Mouse (Mus musculus): Measurements from ENCODE around the gene Bmp8a.
"Not testable (repeated sequence)": the region's sequence is repeated elsewhere in the genome, so short reads cannot be mapped to it uniquely, and the experiment has no call there.

Bmp8a gene

DNA sequence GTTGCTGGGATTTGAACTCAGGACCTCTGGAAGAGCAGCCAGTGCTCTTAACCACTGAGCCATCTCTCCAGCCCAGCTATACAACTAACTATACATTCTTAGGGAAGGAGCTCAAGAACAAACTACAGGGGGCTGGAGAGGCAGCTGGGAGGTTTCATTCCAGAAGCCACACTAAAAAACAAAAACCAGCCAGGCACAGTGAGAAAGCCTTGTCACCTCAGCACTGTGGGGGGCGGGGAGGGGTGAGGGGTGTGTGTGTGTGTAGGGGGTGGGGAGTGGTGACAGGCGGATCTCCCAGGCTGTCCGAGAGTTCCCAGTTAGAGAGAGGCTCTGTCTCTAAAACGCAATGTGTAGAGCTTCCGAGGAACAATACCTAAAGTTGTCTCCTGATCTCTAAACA lies 11.7 kb downstream of the Bmp8a start:
- CTCF ChIA-PET: interaction anchor here (0.6 kb wide), 1 partner anchor 14 kb away, joined by 7 read pairs; no protein-coding TSS in a partner anchor

DNA sequence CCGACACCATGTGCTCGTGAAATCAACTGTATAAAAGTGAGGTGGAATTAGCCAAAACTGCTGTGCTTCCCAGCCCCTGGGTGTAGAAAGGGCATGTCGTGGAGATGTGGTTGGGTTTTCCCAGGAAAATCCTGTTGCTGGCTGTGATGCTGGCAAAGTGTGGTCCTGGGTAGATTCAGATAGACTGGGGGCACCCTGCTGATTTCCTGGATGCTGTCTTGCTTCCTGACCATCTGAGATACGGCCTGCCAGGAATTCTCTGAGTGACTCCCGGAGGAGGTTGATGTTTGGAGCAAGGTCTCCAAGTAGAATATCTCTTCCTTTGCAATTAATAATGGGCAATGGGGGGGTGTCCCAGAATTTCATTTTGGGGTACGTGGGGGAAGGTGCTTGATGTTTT lies 14.1 kb downstream of the Bmp8a start:
- CTCF ChIA-PET: no interaction called here

DNA sequence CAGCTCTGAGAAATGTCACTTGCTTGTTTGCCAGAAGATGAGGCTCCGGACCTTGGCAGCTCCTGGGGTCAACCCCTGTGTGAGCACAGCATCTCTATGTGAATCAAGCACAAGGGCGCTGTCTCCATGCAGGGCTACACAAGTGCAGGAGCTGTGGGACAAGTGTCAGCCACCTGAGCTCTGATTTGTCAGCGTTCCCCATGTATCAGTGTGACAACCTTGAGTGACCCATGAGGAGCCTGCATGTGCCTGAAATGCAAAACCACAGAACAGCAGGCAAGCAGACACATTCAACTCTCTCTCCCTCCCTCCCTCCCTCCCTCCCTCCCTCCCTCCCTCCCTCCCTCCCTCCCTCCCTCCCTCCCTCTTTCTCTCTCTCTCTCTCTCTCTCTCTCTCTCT lies 15.4 kb downstream of the Bmp8a start:
- CTCF ChIA-PET: no interaction called here

DNA sequence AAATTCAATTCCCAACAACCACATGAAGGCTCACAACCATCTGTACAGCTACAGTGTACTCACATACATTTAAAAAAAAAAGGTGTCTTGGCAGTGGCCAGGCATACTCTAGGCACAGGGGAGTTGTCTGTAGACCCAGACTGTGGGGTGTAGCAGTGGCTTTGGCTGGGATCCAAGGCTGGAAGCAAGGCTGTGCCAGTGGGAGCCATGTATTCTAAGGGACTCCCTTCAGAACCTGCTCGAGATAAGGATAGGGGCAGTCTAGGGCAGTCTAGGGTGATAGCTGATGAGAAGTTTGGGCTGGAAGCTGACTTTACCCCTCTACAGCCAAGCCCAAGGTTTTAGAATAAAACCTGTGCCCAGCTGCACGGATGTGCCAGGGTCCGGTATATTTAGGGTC lies 17.0 kb downstream of the Bmp8a start:
- CTCF ChIA-PET: no interaction called here

DNA sequence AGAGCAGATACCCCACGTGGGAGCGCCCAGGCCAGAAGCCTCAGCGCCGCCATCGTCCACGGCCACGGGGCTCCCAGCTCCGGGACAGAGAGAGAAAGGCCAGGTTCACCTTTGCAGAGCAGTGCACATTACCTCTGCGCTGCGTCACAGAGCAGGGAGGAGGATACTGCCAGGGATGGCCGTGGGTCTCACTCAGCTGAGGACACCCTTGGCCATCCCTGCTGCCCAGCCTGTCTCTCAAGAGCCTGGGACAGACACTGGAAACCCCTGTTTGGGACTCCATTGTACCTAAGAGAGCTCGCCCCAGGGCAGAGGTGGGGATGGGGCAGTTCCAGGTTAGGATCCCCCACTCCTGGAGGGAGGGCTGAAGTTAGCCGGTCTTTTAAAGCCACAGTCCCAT lies 19.5 kb downstream of the Bmp8a start, which contains the start of gene Oxct2a:
Gene Oxct2a (minus strand): TSS at position 101 of the 400 bp plus-strand sequence.
- CTCF ChIA-PET: no interaction called here

DNA sequence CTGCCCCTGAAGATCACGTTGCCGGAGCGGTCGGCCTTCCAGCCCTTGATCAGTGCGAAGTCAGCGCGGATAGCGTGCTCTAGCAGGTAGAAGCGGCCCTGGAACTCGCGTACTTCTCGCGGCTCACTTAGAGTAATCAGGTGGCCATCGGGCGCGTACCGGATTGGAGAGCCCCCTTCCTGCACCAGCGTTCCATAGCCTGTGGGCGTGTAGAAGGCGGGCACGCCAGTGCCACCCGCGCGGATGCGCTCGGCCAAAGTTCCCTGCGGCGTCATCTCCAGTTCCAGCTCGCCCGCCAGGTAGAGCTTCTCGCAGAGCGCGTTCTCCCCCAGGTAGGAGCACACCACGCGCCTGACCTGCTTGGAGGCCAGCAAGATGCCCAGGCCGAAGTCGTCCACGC lies 20.1 kb downstream of the Bmp8a start:
- CTCF ChIA-PET: not testable (repeated sequence)

DNA sequence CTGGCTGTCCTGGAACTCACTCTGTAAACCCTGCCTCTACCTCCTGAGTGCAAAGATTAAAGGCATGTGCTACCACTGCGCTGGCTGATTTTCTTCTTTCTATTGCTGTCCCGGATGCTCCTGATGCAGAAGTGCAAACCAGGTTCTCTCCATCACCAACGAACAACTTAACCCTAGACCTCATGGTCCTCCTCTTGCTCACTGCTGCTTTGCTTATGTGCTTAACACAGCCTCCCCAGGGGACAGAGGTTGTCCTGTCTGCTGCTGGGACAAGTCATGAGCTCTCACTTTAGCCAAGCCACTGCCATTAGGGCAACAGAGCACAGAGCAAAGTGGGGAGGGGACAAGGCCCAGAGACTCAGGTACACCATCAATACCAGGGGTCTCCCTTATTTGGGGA lies 28.6 kb downstream of the Bmp8a start:
- CTCF ChIA-PET: no interaction called here

DNA sequence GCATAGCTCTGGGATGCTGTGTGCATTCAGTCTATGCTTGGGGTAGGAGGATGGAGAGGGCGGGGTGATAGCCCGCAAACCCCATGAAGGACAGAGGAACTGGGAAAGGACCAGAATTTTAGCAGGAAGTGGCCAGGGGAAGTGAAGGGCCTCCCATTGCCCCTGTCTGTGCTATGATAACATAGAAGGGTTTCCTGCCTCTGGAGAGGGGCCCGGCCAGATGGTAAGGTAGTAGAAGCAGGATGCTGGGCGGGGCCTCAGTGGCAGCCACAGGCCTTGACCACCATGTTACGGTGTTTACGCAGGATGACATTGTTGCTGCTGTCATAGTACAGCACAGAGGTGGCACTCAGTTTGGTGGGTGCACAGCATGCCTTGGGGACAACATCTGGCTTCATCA lies 30.0 kb downstream of the Bmp8a start:
- CTCF ChIA-PET: no interaction called here

DNA sequence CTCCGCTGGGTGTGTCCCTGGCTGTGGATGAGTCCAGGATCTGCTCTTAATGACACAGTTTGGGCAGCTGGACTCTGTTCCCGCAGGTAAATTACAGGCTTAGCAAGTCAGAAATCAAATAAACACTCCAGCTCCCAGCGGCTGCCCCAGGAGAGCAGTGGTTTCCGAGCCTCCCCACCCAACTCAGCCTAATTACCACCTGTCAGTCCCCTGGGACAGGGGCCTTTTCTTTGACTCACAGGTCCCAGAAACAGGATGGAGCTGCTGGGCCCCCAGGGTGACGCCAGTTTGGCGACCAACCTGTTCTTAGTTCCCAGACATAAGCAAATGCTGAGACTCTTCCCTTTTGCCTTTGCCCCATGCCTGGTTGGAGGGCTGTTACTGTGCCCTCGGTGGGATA lies 31.2 kb downstream of the Bmp8a start:
- CTCF ChIA-PET: no interaction called here

DNA sequence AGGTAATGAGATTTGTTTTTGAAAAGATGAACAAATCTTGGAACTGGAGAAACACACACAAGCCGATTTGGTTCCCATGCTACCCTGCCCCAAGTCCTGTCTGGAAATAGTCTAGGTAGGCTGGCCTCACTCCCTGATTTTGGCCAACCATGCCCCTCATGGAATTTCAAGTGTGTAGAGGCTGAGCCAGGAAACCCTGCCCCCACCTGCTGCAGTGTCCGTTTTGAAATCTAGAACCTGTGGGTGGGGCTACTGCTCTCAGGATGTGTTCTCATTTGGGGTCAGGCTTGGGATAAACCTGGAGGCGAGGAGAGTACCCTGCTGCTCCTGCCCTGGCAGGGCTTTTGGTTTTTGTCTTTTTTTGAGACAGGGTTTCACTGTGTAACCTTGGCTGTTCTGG lies 34.8 kb downstream of the Bmp8a start:
- CTCF ChIA-PET: no interaction called here

DNA sequence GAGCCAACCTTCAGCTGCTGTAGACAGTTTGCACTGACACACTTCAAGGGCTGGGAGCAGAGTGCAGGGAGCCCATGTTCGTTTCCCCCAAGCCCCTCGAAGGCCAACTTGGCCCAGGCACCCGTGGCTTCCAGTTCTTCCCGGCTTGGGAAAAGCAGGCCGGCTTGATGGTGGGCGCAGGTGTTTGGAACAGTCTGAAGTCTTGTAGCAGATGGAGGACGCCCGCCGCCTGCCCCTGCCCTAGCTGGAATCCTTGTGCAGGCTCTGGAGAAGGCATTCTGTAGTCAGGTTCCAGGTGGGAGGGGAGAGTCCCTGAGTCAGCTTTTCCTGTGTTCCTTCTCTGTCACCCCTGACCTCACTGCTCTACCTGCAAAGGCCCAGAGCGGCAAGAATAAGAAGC lies 36.1 kb downstream of the Bmp8a start:
- CTCF ChIA-PET: no interaction called here

DNA sequence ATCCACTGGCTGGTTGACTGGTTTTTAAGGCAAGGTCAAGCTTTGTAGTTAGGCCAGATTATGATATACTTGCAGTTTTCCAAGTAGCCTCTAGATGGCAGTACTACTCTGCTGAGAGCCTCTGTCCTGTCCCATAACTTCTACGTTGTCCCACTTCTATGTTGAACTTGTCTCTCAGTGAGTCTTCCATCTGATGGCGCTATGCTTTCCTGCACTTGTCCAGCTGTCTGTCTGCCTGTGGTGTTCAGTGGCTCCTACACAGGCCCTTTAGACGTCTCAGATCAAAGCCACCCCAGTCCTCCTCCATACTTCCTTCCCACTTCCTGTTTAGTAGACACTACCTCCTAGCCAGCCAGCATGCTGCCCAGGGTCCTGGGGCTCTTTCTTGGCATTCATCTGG lies 37.3 kb downstream of the Bmp8a start:
- CTCF ChIA-PET: no interaction called here

DNA sequence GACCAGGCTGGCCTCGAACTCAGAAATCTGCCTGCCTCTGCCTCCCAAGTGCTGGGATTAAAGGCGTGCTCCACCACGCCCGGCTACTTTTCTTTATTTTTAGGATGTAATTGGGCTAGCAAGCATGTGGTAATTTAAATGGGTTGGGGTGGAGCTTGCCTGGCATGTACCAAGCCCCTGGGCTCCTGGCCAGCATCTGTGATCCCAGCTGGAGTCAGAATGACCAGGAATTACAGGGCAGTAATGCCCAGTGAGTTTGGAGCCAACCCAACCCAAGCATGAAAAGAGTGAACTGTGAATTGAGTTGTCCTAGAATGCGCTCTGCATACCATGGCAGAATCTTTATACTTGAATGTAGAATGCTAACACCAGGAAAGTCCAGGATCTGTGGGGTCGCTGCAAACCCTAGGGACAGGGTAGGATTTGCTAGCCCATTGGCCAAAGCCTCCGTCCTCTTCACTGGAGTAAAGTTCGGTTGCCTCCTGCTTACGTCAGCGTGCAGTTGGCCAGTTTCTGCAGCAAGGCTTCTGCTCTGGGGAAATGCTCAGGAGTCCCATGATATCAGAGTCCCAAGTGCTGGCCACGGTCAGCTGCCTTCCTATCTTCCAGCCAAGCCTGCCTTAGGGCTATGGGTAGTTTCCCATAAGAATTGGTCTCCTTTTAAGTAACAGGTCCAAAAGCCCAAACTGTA lies 43.9 kb downstream of the Bmp8a start:
- CTCF ChIA-PET: no interaction called here

DNA sequence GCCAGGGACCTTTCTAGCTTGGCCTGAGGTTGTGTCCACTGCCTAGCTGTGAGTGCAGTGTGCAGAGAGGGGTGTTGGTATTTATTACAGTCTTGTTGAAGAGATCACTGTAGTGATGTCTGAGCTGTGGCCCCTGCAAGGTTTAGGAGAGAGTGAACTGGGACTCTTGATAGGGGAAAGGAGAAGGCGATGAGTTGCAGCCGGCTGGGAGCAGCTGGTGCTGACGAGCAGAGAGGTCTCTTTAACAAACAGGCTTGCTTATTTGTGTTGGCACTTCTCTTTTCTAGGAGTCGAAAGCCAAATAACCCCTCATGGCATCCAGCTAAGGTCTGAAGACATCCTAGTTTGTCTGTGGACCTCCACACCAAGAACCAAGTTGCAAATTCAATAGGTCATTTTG lies 44.8 kb downstream of the Bmp8a start:
- CTCF ChIA-PET: no interaction called here

DNA sequence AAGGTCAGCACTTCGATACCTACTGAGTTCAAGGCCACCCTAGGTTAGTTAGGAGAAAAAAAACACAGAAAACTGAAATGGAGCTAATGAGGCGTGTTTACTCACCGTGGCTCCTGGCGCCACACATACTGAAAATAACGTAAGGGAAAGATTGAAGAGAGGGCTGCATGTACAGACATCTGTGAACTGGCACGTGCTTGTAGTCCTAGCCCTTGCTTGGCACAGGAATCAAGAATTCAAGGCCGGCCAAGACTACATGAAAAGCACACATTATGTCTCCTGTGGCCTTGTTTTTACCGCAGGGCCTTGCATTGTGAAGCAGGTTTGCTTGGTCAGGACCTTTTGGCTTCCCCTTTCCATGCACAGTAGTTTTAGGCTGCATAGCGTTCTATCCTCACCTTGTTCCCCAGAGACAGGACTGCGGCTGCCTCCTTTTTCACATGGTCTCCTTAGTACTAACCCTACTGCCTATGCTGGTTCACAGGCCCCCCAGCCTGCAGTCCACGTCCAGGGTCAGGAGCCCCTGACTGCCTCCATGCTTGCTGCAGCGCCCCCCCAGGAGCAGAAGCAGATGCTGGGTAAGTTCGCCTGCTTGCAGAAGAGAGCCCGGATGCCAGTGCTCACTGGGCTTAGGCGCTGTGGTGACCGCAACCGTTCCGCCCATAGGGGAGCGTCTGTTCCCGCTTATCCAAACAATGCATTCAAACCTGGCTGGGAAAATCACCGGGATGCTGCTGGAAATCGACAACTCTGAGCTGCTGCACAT lies 45.7 kb downstream of the Bmp8a start:
- CTCF ChIA-PET: no interaction called here

DNA sequence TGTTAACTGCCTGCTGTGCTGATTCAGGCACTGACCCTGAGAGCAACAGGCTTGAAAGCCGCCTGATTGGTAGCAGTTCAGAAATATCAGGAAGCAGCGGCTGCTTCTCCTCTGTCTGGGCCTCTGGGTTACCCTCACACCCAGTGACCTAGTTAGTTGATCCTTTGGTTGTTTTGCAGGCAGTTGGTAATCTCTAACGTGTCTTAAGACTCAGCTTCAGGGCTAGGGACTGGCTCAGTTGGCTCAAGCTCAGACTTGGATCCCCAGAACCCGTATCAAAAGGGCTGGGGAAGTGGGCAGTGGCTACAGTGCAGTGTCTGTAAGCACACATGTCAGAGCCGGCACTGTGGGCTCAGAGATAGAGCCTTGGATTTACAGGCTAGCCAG lies 46.9 kb downstream of the Bmp8a start:
- CTCF ChIA-PET: no interaction called here

DNA sequence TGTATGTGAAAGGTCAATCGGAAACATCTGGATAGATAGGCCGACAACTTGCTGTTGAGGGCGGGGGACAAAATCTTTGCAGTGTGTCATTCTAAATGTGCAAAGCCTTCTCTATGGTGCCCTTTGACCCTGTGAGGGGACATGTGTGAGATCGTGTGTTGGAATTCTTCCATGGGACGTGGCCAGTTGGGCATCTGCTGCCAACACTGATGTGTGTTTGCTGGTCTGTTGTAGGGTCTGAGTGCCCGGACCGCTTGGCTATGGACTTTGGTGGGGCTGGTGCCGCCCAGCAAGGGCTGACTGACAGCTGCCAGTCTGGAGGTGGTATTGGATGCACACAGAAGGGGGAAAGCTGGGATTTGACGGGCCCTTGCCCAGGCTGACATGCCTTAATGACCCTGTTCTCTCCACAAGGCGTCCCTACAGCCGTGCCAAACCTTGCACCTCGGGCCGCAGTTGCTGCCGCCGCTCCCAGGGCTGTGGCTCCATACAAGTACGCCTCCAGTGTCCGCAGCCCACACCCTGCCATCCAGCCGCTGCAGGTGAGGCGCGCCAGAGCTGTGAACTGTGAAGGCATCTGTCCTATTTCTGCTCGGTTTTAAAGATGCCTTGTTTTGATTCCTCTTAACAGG lies 47.4 kb downstream of the Bmp8a start:
- CTCF ChIA-PET: no interaction called here

DNA sequence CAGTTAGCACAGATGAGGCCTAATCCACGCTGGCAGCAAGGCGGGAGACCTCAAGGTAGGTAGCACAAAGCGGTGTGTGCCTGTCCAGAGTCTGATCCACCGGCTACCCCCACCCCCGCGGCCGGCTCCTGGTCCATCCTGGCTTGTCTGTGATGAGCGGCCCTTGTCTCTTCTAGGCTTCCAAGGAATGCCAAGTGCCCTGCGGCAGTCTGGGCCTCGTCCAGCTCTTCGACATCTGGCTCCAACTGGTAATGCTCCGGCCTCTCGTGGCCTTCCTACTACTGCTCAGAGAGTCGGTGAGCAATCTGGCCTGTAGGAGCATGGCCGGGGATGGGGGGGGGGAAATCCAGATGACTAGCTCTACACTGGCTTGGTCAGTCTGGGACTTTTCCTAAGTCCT lies 48.0 kb downstream of the Bmp8a start:
- CTCF ChIA-PET: not testable (repeated sequence)

DNA sequence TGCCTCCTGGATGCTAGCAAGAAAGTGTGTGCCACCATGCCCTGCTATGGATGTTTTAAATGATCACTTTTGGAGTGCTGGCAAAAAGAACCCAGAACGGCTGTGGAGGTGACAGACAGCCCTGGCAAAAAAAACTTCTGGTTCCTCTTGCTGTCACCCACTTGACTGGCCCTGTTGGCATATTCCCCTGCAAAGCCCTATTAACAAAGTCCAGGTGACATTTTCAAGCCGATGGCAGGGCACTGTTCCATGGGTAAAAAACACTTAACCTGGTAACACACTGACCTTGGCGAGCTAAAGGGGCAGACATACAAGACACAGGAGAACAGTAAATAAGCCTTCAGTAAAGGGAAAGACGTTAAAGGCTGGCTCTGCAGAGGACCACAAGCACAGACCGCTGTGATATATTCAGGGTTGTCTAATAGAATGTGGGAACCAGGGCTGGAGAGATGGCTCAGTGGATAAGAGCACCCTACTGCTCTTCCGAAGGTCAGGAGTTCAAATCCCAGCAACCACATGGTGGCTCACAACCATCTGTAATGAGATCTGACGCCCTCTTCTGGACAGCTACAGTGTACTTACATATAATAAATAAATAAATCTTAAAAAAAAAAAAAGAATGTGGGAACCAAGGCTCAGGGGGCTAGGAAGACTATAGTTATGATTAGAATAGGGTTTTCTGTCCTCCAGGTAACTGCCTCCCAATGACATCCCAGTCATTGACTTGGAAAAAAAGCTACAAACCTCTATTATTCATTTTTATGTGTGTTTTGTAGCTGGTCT lies 49.2 kb downstream of the Bmp8a start:
- CTCF ChIA-PET: no interaction called here

DNA sequence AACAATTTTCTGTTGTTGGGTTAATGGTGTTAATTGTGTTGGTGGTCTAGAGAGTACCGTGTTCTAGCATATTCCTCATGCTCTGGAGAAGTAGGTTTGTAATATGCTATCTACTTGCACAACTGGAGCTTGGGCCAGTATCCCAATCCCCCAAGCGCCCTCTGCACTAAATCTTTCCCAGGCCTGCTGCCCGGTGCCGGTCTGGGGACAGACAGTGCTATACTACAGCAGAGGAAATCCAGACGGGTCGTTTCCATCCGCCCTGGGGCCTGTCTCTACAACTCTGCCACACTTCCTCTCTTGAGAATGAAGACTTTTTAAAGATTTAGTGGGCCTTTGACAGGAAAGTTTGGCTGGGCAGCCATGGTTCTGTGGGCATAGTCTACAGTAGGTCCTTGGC lies 50.1 kb downstream of the Bmp8a start:
- CTCF ChIA-PET: no interaction called here

DNA sequence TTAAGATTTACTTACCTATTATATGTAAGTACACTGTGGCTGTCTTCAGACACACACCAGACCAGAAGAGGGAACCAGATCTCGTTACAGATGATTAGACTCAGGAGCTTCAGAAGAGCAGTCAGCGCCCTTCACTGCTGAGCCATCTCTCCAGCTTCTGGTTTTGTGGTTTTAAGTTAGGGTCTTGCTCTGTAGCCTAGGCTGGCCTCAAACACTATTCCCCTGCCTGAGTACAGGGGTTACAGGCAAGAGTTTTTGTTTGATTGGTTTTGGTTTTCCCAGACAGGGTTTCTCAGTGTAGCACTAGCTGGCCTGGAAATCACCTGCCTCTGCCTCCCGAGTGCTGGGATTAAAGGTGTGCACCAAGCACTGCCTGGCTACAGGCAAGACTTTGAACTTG lies 50.7 kb downstream of the Bmp8a start:
- CTCF ChIA-PET: no interaction called here

DNA sequence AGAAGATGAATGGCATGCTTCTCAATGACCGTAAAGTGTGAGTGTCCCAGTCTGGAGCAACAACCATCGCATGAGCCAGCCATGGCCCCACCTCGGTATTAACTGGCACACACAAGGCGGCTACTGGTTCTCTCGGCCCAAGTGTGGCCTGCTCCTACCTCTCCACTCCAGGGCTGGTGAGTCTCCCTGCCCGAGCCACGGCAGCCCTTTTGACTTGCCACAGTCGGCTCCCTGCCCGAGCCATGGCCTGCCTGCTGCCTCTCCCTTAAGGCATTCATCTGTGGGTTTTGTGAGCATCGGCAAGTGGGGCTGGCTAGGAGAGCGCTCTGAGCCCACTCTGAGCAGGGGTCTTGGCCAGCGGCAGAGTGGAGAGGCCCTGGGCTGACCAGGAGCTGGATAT lies 54.0 kb downstream of the Bmp8a start:
- CTCF ChIA-PET: interaction anchor here (1.0 kb wide), 1 partner anchor 10 kb away, joined by 9 read pairs; no protein-coding TSS in a partner anchor

DNA sequence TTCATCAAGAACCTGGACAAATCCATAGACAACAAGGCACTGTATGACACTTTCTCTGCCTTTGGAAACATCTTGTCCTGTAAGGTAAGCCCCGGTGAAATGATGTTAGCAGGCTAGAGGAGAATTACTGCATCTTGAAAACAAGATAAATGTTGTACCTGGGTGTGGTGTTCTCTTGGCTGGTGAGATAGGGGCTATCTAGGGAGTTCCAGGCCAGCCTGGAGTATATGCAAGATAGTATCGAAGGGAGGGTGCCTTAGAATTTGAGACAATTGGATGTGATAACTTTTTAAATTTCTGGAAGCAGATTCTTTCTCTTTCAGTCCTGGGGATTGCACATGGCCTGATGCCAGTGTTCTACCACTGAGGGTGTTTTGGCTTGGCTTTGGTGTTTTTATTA lies 56.3 kb downstream of the Bmp8a start:
- CTCF ChIA-PET: no interaction called here

Data from spleen, embryonic (tissue).